Mouse (Mus musculus): ENCODE measurements around the gene Qsox1. TPM values are rescaled to one million over a fixed set of nuclear protein-coding genes. Genes with fewer than 3 reads are reported as not detected.

Gene Qsox1
- total and polyA plus RNA-seq, 3 experiments: 8.4 to 17.1 TPM; not detected in 1

DNA sequence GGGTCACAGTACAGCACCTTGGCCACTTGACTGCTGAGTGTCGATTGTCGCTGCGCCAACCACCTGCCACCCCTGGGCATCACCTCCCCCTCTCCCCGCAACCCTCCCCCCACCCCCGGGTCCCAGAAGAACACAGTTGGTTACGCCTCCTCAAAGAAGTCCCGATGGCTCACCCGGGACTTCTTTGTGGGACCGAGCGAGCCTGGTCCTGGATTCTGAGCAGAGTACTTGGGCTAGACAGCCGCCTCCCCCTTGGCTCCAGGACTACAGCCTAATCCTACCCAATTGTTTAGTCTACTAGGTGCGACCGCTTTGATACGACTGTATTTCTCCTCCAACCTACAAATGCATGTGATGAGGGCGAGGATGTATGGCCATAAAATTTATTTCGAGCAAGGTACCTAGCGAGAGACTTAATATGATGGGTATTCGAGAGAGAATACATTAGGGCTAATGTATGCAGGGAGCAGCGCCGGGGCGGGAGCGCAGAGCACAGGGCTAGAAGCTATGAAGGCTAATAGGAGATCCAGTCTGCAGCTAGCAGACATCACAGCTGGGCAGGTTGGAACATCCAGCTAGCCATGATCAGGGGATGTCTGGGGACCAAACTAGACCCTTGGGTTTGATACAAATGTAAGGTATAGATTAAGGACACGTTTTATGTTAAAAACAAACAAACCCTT lies 83.4 kb downstream of the Qsox1 start:
- Histone ChIP-seq H3K36me3 (ENCODE audit: control insufficient read depth in 1 of 2, insufficient read depth in 2 of 2, low read length in 2 of 2) (no peaks in the 10 kb centered on the region), H3K4me3 (ENCODE audit: control insufficient read depth in 1 of 2, insufficient read depth in 1 of 2, low read depth in 2 of 2, low read length in 2 of 2) (no peak overlapping the region), H3K27me3 (ENCODE audit: control insufficient read depth in 1 of 2, insufficient read depth in 2 of 2, low read length in 2 of 2) (no peaks in the 10 kb centered on the region; a peak in 1 of 4 replicates), H3K27ac (ENCODE audit: control insufficient read depth, low read depth, low read length) (no peak overlapping the region), H3K79me2 (ENCODE audit: control insufficient read depth, insufficient read depth, low read length, poor library complexity) (no peaks in the 10 kb centered on the region), H3K9ac (ENCODE audit: control insufficient read depth, low read depth, low read length, poor library complexity, severe bottlenecking) (no peak overlapping the region), H3K9me3 (replicated peaks; ENCODE audit: insufficient read depth, low read length) (no peaks in the 10 kb centered on the region), H3K4me1 (ENCODE audit: control insufficient read depth in 1 of 2, insufficient read depth in 2 of 2, low read length in 2 of 2) (no peaks in the 10 kb centered on the region)
- DNase-seq (ENCODE audit: low read depth, low spot score): no peak
- TF ChIP-seq TAL1 (IDR thresholded peaks at IDR 0.05; ENCODE audit: low read length): no peak
- no peak for TF ChIP-seq TCF12 (IDR thresholded peaks at IDR 0.05; ENCODE audit: low read depth, low read length)
- no peak for TF ChIP-seq ZC3H11A (IDR thresholded peaks at IDR 0.05; ENCODE audit: low read depth, low read length)
- TF ChIP-seq BHLHE40 (IDR thresholded peaks at IDR 0.05; ENCODE audit: borderline replicate concordance, low read depth, low read length): no peak
- no peak for TF ChIP-seq E2F4 (IDR thresholded peaks at IDR 0.05; ENCODE audit: borderline replicate concordance, low read depth, low read length)
- TF ChIP-seq ZMIZ1 (IDR thresholded peaks at IDR 0.05; ENCODE audit: low read depth, low read length): no peak
- no peak for TF ChIP-seq SIN3A (IDR thresholded peaks at IDR 0.05; ENCODE audit: low read length)
- no peak for TF ChIP-seq ETS1 (IDR thresholded peaks at IDR 0.05; ENCODE audit: low read depth, low read length)
- TF ChIP-seq NRF1 (IDR thresholded peaks at IDR 0.05; ENCODE audit: insufficient read depth, low read depth, low read length, poor library complexity, severe bottlenecking): no peak
- TF ChIP-seq MAX (IDR thresholded peaks at IDR 0.05; ENCODE audit: low read length): no peak
- TF ChIP-seq JUND (IDR thresholded peaks at IDR 0.05; ENCODE audit: low read depth, low read length): no peak
- no peak for TF ChIP-seq MYC (IDR thresholded peaks at IDR 0.05; ENCODE audit: low read depth, low read length)
- no peak for TF ChIP-seq POLR2AphosphoS5 (IDR thresholded peaks at IDR 0.05; ENCODE audit: borderline replicate concordance, low read depth, low read length)
- TF ChIP-seq CHD1 (IDR thresholded peaks at IDR 0.05; ENCODE audit: low read depth, low read length): no peak
- no peak for TF ChIP-seq ELF1 (IDR thresholded peaks at IDR 0.05; ENCODE audit: low read depth, low read length)
- TF ChIP-seq ZNF384 (IDR thresholded peaks at IDR 0.05; ENCODE audit: low read depth, low read length): no peak

DNA sequence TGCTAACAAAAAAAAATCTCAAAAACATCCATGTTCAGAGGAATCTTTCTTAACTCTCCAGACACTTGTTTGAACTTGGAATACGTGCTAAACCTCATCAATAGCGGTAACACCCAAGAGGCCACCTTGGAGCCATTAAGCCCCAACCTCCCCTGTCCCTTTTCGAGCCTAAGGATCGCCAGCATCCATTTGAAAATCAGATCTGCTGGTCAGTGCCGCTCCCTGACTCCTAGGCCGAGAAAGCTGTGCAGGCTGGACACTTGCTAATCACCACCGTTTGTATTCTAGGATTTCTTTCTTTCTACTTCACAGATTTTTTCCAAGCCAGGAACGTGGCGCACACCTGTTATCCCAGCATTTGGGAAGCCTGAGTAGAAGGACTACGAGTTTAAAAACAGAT lies 84.9 kb downstream of the Qsox1 start:
- Histone ChIP-seq H3K36me3 (ENCODE audit: control insufficient read depth in 1 of 2, insufficient read depth in 2 of 2, low read length in 2 of 2) (no peaks in the 10 kb centered on the region), H3K27me3 (ENCODE audit: control insufficient read depth in 1 of 2, insufficient read depth in 2 of 2, low read length in 2 of 2) (no peaks in the 10 kb centered on the region; a peak in 2 of 4 replicates), H3K4me3 (ENCODE audit: control insufficient read depth in 1 of 2, insufficient read depth in 1 of 2, low read depth in 2 of 2, low read length in 2 of 2) (no peak overlapping the region), H3K27ac (ENCODE audit: control insufficient read depth, low read depth, low read length) (no peak overlapping the region), H3K79me2 (ENCODE audit: control insufficient read depth, insufficient read depth, low read length, poor library complexity) (no peaks in the 10 kb centered on the region), H3K9me3 (replicated peaks; ENCODE audit: insufficient read depth, low read length) (no peaks in the 10 kb centered on the region), H3K4me1 (ENCODE audit: control insufficient read depth in 1 of 2, insufficient read depth in 2 of 2, low read length in 2 of 2) (no peaks in the 10 kb centered on the region), H3K9ac (ENCODE audit: control insufficient read depth, low read depth, low read length, poor library complexity, severe bottlenecking) (no peak overlapping the region)
- no peak for TF ChIP-seq EP300 (IDR thresholded peaks at IDR 0.05; ENCODE audit: low read depth in 1 of 2, low read length in 2 of 2)
- TF ChIP-seq E2F4 (IDR thresholded peaks at IDR 0.05; ENCODE audit: borderline replicate concordance, low read depth, low read length): no peak
- TF ChIP-seq TAL1 (IDR thresholded peaks at IDR 0.05; ENCODE audit: low read length): no peak
- no peak for TF ChIP-seq ZMIZ1 (IDR thresholded peaks at IDR 0.05; ENCODE audit: low read depth, low read length)
- TF ChIP-seq USF2 (IDR thresholded peaks at IDR 0.05; ENCODE audit: borderline replicate concordance in 1 of 2, insufficient read depth in 1 of 2, low read depth in 1 of 2, low read length in 2 of 2): no peak
- no peak for TF ChIP-seq HCFC1 (IDR thresholded peaks at IDR 0.05; ENCODE audit: low read depth, low read length)
- no peak for DNase-seq (ENCODE audit: low read depth, low spot score)

Other genes starting within 250 kb of the Qsox1 start
- gene Lhx4, start 61.2 kb downstream of the Qsox1 start, total RNA-seq (2012; rRNA removed): not detected in 2 replicates
- not detected for gene Lhx4, start 61.2 kb downstream of the Qsox1 start, polyA plus RNA-seq (2012; ENCODE audit: insufficient read depth in 1 of 2, insufficient read length in 2 of 2, low read depth in 1 of 2, low replicate concordance in 2 of 2, missing spikeins in 1 of 2)
- gene Cep350, start 160.4 kb upstream of the Qsox1 start, total RNA-seq (2012; rRNA removed): 4.3 and 5.7 TPM in 2 replicates
- gene Cep350, start 160.4 kb upstream of the Qsox1 start, polyA plus RNA-seq (2012; ENCODE audit: insufficient read depth in 1 of 2, insufficient read length in 2 of 2, low read depth in 1 of 2, low replicate concordance in 2 of 2, missing spikeins in 1 of 2): 100 to 1,000 TPM in 1 of 2 experiments, 1 to 10 TPM in 1; 9.7 to 110 TPM
- 37.7 and 47.1 TPM in 2 replicates for gene Tor1aip2, start 222.5 kb upstream of the Qsox1 start, total RNA-seq (2012; rRNA removed)
- 10 to 100 TPM in 1 of 2 experiments, not detected in 1; 48.1 TPM for gene Tor1aip2, start 222.5 kb upstream of the Qsox1 start, polyA plus RNA-seq (2012; ENCODE audit: insufficient read depth in 1 of 2, insufficient read length in 2 of 2, low read depth in 1 of 2, low replicate concordance in 2 of 2, missing spikeins in 1 of 2)
- gene Tor1aip1, start 223.6 kb upstream of the Qsox1 start, total RNA-seq (2012; rRNA removed): 11.4 and 13.1 TPM in 2 replicates
- gene Tor1aip1, start 223.6 kb upstream of the Qsox1 start, polyA plus RNA-seq (2012; ENCODE audit: insufficient read depth in 1 of 2, insufficient read length in 2 of 2, low read depth in 1 of 2, low replicate concordance in 2 of 2, missing spikeins in 1 of 2): 10 to 100 TPM in 1 of 2 experiments, not detected in 1; 22.9 TPM